Mouse (Mus musculus): ENCODE results near the gene Pqlc3.

DNA sequence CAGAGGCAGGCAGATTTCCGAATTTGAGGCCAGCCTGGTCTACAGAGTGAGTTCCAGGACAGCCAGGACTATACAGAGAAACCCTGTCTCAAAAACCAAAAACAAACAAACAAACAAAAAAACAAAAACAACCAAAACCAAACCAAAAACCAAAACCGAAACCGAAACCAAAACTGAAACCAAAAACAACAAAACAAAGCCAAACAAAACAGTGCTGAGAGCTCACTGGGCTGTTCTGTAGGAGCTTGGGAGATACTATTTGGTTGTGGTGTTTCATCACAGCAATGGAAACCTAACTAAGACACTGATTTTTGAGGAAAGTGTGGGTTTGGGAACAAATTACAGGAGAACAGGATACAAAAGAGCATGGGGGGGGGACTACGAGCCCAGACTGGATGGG lies 21.9 kb upstream of the Pqlc3 start:
- TF ChIP-seq POLR2A (IDR thresholded peaks at IDR 0.05; ENCODE audit: insufficient read depth, low read length) (no peak), CTCF (IDR thresholded peaks at IDR 0.05; ENCODE audit: low read depth, low read length) (no peak)
